Mouse (Mus musculus) liver, adult 2 months (tissue): Measurements from ENCODE around the gene Ubox5.

ENCODE experiments used
- CTCF ChIP-seq: fragments of 200-500 bp; IDR thresholded peaks from 2 replicates; pipeline ENCODE4 v1.5.1; 2011; ENCODE audit warnings: low read depth, low read length, control low read depth
- POLR2A ChIP-seq: fragments of 200-500 bp; IDR thresholded peaks from 2 replicates; pipeline ENCODE4 v1.6.1; 2011; ENCODE audit warnings: low read length, control low read depth; ENCODE audit not compliant: insufficient read depth; ENCODE audit errors: extremely low read depth

DNA sequence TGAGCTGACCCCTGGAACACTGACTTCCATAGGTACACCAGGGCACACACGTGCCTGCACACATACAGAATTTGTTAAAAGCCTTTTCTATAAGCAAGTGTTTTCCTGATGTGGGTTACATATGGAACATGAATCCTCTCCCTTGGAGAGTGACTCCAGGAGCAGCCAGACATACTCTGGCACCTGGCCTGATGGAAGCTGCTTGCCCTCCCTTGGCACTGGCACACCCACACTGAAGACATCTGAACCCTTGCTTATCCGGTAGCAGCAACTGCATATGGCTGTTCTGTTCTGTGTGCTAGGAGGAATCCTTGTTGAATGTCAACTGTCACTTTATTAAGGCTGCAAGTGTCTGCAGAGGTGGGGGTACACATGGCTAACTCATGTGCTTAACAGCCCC lies 38.8 kb downstream of the Ubox5 start:
- TF ChIP-seq CTCF, result no peak
- no peak for TF ChIP-seq POLR2A
